Mouse (Mus musculus): ENCODE data around the gene Arl5c.

DNA sequence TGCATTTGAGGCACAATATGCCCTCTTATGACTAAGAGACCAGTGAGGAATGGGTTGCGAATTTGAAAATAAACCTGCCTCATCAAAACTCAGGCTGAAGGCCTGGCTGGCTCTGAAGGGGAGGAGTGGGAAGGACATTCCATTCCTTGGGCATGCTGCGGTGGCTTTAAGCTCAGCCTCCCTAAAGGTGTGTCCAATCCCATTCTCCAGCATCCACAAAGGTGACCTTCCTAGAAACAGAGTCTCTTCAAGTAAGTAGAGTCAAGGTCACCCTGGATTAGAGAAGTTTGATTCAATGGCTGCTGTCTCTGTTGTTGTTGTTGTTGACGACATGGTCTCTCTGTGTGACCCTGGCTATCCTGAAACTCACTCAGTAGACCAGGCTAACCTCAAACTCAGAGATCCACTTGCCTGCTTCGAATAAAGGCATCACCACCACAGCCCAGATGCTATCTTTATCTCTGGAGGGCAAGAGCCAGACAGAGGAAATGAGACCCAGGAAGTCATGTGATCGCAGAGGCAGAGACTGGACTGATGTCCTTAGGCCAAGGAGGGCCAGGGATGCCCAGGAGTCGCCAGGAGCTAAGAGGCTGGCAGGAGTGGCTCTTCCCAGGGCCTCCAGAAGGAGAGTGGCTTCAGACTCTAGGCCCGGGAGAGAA is 37.2 kb downstream of the Arl5c start:
- TF ChIP-seq CEBPB (IDR thresholded peaks at IDR 0.05; ENCODE audit: insufficient read depth, poor library complexity, severe bottlenecking) (no peak), POLR2A (IDR thresholded peaks at IDR 0.05; ENCODE audit: insufficient read length, low read depth) (no peak), SRF (IDR thresholded peaks at IDR 0.05; ENCODE audit: control insufficient read depth, insufficient read length, low read depth) (no peak), TCF12 (IDR thresholded peaks at IDR 0.05; ENCODE audit: insufficient read depth, poor library complexity, severe bottlenecking) (no peak), MAX (IDR thresholded peaks at IDR 0.05; ENCODE audit: low read depth) (no peak), USF1 (IDR thresholded peaks at IDR 0.05; ENCODE audit: low read depth) (peak; percentile 40), POLR2AphosphoS2 (IDR thresholded peaks at IDR 0.05; ENCODE audit: insufficient read length, low read depth) (no peak), MYOG (IDR thresholded peaks at IDR 0.05; ENCODE audit: control insufficient read depth in 1 of 3, insufficient read depth in 1 of 3, insufficient read length in 2 of 3, low read depth in 2 of 3) (no peak)

All from myocyte (in vitro differentiated cells).